Mouse (Mus musculus): Measurements from ENCODE around the gene Sult2b1.

Sult2b1 gene

DNA sequence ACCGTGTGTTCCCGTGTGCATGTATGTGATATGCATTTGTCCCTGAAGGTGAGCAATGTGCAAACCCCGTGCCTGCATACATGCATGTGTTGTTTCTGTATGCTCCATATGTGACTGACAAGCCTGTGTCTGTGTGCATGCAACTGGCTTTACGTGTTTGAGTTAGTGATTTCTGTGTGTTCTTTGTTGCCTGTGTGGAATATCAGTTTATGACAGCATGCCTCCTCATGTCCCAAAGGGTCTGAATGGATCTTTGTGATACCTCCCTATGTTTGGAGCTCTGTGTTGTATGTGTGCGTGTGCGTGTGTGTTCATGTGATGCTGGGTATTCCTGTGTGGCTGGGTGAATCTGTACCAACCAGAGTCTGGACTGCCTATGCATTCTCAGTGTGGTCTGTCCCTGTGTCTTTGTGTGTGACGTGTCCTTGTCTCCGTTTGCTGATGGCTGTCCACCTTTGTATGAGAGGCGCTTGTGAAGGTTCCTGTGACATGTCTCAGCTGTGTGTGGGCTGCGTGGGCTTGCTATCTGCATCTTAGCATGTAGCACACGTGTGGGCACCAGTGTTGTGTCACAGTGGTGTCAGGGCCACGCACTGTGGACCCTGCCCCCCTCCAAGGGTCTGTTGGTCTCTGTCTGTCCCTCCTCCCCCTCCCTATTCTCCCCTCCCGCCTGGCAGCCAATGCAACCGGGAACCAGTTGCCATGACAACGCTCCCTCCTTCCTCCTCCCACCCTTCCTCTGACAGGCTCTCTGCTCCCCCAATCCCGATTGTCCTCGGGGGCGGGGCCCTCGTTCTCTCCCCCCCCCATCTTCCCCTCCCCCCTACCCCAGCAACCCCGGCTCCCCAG lies at the start of gene Sult2b1:
TSS of gene Sult2b1 (minus strand) at position 146 of the 849 bp plus-strand sequence.
- no peak for DNase-seq

GRCm38 (mm10) chr7:45833924-45834323 lies 49.5 kb upstream of the Sult2b1 start:
- DNase-seq: no peak

DNA sequence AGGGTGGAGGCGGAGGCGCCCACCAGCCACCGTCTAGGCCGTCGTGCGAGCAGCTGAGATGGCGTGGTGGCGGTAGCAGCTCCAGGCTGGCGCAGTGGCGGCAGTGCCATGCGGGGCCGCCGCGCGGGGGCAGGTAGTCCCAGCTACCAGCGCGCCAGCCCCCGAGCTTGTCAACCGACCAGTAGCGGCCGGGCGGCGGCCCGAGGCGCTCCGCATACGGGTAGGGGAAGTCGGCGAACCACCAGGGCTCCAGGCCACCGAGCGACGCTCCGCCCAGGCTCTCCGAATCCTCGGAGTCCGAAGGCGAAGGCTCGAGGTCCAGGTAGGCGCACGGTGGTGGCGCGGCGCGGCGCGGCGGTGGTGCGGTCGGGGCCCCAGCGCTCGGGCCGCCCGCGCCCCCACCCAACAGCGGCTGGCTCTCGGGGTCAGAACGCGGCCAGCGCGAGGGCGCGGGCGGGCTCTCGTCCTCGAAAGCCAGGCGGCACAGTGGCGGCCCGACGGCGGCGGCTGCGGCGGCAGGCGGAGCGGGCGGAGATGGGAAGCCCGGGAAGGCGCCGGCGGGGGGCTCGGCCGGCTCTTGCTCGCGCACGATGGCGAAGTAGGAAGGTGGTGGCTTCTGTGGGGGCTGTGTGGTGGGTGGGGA lies 48.8 kb upstream of the Sult2b1 start:
- DNase-seq: no peak

DNA sequence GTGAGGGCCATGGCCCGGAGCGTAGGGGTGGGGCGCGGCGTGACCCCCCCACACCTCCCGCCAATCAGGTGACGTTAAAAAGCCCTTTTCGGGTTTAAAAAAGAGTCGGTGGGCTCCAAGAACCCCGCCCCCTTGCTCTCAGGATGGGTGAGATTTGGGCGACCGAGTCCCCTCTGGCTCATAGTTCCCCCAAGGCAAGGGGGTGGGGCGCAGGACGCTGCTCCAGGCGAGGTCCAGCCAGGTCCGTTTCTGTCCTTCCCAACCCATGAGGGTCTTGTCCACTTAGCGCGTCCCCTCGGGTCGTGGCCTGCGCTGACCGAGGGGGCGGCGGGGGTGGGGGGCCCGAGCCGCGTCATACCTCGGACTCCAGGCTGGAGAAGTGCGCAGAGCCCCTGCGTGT lies 48.0 kb upstream of the Sult2b1 start:
- DNase-seq: no peak

DNA sequence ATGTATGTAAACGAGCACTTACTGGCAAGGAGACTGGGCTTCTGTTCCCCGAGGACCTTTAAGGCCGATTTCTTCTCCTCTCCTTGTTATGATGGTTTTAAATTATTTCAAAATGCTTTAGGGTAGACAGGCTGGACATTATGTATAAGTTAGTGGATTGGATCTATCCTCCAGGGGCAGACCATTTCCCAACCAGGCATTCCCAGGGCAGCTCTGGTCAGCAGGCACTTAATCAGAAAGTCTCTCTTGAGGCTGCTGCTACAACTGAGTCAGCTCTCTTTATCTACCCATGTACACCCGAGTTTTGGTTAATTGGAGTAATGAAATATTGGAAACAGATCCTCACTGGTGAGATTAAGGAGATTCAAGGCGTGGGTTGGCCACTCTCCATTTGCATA lies 46.7 kb upstream of the Sult2b1 start:
- DNase-seq: no peak

- DNase-seq: peak; percentile 66 to 77
These were observed 46.1 kb upstream of the Sult2b1 start, which contains the start of gene Grwd1 for GRCm38 (mm10) chr7:45830427-45831127. Gene Grwd1 (minus strand): TSS chr7:45830944.

- no peak for DNase-seq
These were observed 42.2 kb upstream of the Sult2b1 start for GRCm38 (mm10) chr7:45826631-45827030.

DNA sequence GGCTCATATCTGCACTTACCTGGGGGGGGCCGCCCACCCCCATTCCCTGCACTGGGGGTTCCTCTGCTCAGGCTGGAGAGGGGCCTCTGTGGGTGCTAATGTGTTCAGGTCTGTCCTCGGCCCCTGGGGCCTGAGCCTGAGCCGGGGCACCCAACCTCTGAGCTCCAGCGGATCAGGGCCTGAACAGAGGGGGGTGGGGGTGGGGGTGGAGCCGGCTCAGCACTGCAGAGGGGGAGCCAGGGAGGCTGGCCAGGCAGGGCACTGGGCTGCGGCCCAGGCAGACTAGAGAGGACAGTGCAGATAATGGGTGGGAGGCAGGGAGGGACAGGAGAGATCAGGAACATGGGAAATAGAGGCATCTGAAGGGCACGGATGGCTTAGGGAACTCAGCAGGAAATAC lies 40.1 kb upstream of the Sult2b1 start, which contains the start of gene Kcnj14:
TSS of gene Kcnj14 (minus strand) at position 185 of the 400 bp plus-strand sequence.
- DNase-seq: no peak

GRCm38 (mm10) chr7:45820913-45821312 lies 36.4 kb upstream of the Sult2b1 start:
- DNase-seq: no peak

GRCm38 (mm10) chr7:45819843-45820242 lies 35.4 kb upstream of the Sult2b1 start:
- no peak for DNase-seq

GRCm38 (mm10) chr7:45815984-45816351 lies 31.5 kb upstream of the Sult2b1 start:
- DNase-seq: no peak

- DNase-seq: no peak
These were observed 31.0 kb upstream of the Sult2b1 start for GRCm38 (mm10) chr7:45815323-45815983.

GRCm38 (mm10) chr7:45814841-45815240 lies 30.4 kb upstream of the Sult2b1 start:
- DNase-seq: no peak

GRCm38 (mm10) chr7:45813787-45814779 lies 29.6 kb upstream of the Sult2b1 start, which contains the start of gene Cyth2:
Gene Cyth2 (minus strand): TSS chr7:45814581.
- DNase-seq: peak; percentile 99

- DNase-seq: no peak
These were observed 28.5 kb upstream of the Sult2b1 start for GRCm38 (mm10) chr7:45812921-45813320.

GRCm38 (mm10) chr7:45809276-45810075 lies 25.0 kb upstream of the Sult2b1 start:
- DNase-seq: no peak

GRCm38 (mm10) chr7:45808471-45808870 lies 24.0 kb upstream of the Sult2b1 start:
- no peak for DNase-seq

DNA sequence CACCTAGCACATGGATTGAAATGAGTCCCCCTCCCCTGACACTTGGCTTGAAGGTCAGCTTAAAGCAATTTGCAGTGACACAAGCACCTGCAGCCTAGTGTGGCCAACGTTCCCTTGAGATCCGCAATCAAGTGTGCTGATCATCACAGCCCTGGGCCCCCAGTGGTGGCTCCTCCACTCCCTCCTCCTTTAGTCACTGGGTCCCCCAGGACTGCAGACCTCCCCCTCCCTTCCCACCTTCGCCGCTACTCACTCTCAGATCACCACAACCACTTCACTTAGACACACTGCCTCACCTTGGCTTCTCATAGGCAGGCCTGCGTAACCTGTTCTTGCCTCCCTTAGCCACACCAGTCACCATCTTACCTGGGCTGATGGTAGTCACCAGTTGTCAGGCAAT lies 21.5 kb upstream of the Sult2b1 start:
- DNase-seq: no peak

DNA sequence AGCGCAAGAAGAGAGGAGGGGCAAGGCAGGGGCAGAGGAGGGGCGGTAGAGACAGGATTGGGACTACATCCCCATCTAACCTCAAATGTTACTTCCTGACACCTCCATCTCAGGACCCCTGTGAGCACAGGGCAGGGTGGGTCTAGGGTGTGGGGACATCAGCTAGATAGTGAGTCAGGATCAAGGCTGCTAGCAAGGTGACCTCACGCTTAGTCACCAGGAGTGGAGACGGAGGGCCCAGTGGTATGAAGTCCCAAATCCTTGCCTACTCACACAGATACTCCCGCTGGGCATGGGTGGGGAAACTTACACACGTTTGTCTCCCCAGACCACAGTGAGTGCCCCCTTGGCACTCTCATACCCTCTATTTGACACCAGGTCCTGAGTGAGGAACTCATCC lies 18.1 kb upstream of the Sult2b1 start:
- no peak for DNase-seq

DNA sequence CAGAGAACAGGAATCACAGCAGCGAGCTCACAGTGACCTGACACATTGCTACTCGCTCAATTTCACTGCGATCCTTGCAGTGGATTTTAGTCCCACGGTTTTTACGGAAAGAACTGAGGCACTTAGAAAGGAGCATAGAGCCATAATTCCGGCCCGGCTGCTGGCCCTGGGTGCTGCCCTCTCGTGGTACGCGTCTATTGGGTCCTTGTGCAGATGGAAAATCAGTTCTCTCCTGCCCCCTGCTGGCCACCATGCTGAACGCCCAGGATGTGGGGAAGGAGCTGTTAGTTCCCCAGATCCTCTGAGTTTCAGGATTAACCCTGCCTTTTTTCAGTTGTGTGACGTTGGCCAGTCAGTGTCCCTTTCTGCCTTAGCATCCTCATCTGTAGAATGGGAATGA lies 16.9 kb upstream of the Sult2b1 start:
- peak; percentile 81 to 94 for DNase-seq

Data from spleen, adult 18-20 months (tissue).